Mouse (Mus musculus) limb, embryonic 14.5 days (tissue): Measurements from ENCODE around the gene Slc24a3. TPM values are rescaled to one million over a fixed set of nuclear protein-coding genes. Genes with fewer than 3 reads are reported as not detected.

Experiments used
- ATAC-seq: fragments of 200-750 bp; cut with Nextera tagmentation; 2 replicates; pipeline ENCODE4 v1.8.0; 2017; ENCODE audit warnings: low read depth, moderate number of reproducible peaks, moderate TSS enrichment; ENCODE audit not compliant: low FRiP score
- DNase-seq: peaks from one replicate; pipeline ENCODE4 v3.0.0-alpha.2; 2015; ENCODE audit warnings: low spot score
- H3K27ac ChIP-seq: fragments of 300-500 bp; sonication (generic); replicated peaks from 2 replicates; pipeline ENCODE4 v1.5.1; 2014; ENCODE audit warnings: low read depth, mild to moderate bottlenecking, low read length, moderate library complexity, mixed read lengths
- H3K27me3 ChIP-seq: fragments of 300-500 bp; sonication (generic); 2 replicates; pipeline ENCODE4 v1.6.1; 2014; ENCODE audit warnings: low read length, mixed read lengths; ENCODE audit not compliant: control insufficient read depth, insufficient read depth
- H3K36me3 ChIP-seq: fragments of 300-500 bp; sonication (generic); 2 replicates; pipeline ENCODE4 v1.6.1; 2014; ENCODE audit warnings: mild to moderate bottlenecking, low read length, moderate library complexity, mixed read lengths; ENCODE audit not compliant: control insufficient read depth, insufficient read depth
- H3K4me1 ChIP-seq: fragments of 300-500 bp; sonication (generic); 2 replicates; pipeline ENCODE4 v1.6.1; 2014; ENCODE audit warnings: antibody characterized with exemption, low read length, mixed read lengths; ENCODE audit not compliant: control insufficient read depth, insufficient read depth
- H3K4me2 ChIP-seq: fragments of 300-500 bp; sonication (generic); replicated peaks from 2 replicates; pipeline ENCODE4 v1.6.1; 2014; ENCODE audit warnings: low read depth, mild to moderate bottlenecking, low read length, moderate library complexity; ENCODE audit not compliant: severe bottlenecking
- H3K4me3 ChIP-seq: fragments of 300-500 bp; sonication (generic); replicated peaks from 2 replicates; pipeline ENCODE4 v1.5.1; 2014; ENCODE audit warnings: low read length
- H3K9ac ChIP-seq: fragments of 300-500 bp; sonication (generic); 2 replicates; pipeline ENCODE4 v1.6.1; 2014; ENCODE audit warnings: mild to moderate bottlenecking, low read depth, low read length, moderate library complexity; ENCODE audit not compliant: severe bottlenecking
- H3K9me3 ChIP-seq: fragments of 300-500 bp; sonication (generic); 2 replicates; pipeline ENCODE4 v1.6.1; 2016; ENCODE audit warnings: low read length; ENCODE audit not compliant: control insufficient read depth
- POLR2A ChIP-seq: fragments of 200-500 bp; IDR thresholded peaks from 2 replicates; pipeline ENCODE4 v1.8.0; 2012; ENCODE audit warnings: inconsistent platforms, mild to moderate bottlenecking, moderate library complexity, borderline replicate concordance; ENCODE audit not compliant: insufficient read depth, insufficient read length; ENCODE audit errors: extremely low read depth
- WGBS: fragments of 180-500 bp; shearing (Covaris S2); extraction: QIAGEN DNeasy Blood & Tissue Kit; methylation state at CpG from one replicate; pipeline ENCODE4 v1.1.7; 2014; 5-methylcytosine and 5-hydroxymethylcytosine counted together
- polyA plus RNA-seq, 2 experiments: library from polyadenylated mRNA; depleted of rRNA in 1 of 2; stranded (reverse) in 1 of 2; unstranded in 1 of 2; fragments of >200 nt; fragmentation: Nextera tagmentation in 1 of 2; extraction: Ambion mirVana in 1 of 2; gene quantifications; 2 replicates each; pipeline versions ENCODE4 v1.2.1 to v1.2.3; 2012 to 2014

Gene Slc24a3
- polyA plus RNA-seq, 2 experiments: 4.7 to 7.4 TPM

DNA sequence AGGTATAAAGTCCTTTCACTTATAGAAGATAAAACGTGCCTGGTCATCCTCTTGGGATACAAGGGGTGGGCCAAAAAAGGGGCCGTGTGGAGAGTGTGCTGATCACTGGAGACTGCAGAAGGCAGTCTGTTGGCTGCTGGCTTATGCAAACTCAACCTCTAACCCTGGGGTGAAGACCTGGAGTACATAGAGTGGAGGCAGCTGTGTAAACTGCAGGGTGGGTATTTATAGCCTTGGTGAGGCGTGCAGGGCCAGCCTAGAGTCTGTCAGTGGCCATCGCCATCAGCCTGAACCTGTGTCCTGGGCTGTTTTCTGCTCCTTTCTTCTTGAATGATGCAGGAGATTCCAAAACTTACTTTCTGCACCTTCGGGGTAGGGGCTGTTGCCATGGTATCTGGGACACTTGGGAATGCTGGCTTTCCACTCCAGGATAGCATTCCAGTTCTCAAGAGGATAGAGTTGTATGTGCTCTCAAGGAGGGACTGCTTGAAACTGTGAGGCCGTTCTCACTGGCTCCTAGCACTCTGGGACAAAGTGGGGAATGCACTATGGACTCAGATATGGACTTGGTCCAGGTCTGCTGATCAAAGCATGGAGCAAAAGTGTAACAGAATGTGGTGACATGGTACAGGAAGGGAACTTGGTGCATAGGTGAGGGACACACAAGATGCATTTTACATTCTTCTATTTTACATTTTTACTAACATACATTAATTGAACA lies 65.4 kb downstream of the Slc24a3 start:
- TF ChIP-seq POLR2A: no peak
- no peak for ATAC-seq
- Histone ChIP-seq H3K27me3 (no peaks in the 10 kb centered on the region), H3K4me1 (peaks cover 9% of the 10 kb centered on the region; the same call in 1 of the 2 replicates), H3K27ac (no peak overlapping the region), H3K4me3 (no peak overlapping the region), H3K9ac (no peak overlapping the region), H3K4me2 (no peak overlapping the region), H3K9me3 (no peaks in the 10 kb centered on the region), H3K36me3 (no peaks in the 10 kb centered on the region)
- DNase-seq: no peak
- 58% methylated on average over 6 of the region's 6 CpGs for WGBS

GRCm38 (mm10) chr2:145233547-145234398 lies 66.2 kb downstream of the Slc24a3 start:
- H3K4me1 ChIP-seq: peaks cover 9% of the 10 kb centered on the region; the same call in 1 of the 2 replicates
- DNase-seq (peak; percentile 85), ATAC-seq (peak; percentile 60; the same call in 1 of the 2 replicates)
- H3K9ac ChIP-seq: no peak overlapping the region
- no peak overlapping the region for H3K27ac ChIP-seq
- no peaks in the 10 kb centered on the region for H3K9me3 ChIP-seq
- TF ChIP-seq POLR2A: no peak
- H3K27me3 ChIP-seq: no peaks in the 10 kb centered on the region
- H3K4me2 ChIP-seq: no peak overlapping the region
- no peak overlapping the region for H3K4me3 ChIP-seq
- no peaks in the 10 kb centered on the region for H3K36me3 ChIP-seq
- WGBS: 61% methylated on average over 7 of the region's 7 CpGs

- Histone ChIP-seq H3K4me1 (no peaks in the 10 kb centered on the region), H3K4me2 (no peak overlapping the region), H3K27me3 (no peaks in the 10 kb centered on the region), H3K9ac (no peak overlapping the region), H3K27ac (no peak overlapping the region), H3K9me3 (no peaks in the 10 kb centered on the region), H3K36me3 (no peaks in the 10 kb centered on the region), H3K4me3 (no peak overlapping the region)
- no peak for ATAC-seq
- TF ChIP-seq POLR2A: no peak
- no peak for DNase-seq
- 87% methylated on average over 4 of the region's 4 CpGs for WGBS
Observed at GRCm38 (mm10) chr2:145246384-145246783, 78.8 kb downstream of the Slc24a3 start.

DNA sequence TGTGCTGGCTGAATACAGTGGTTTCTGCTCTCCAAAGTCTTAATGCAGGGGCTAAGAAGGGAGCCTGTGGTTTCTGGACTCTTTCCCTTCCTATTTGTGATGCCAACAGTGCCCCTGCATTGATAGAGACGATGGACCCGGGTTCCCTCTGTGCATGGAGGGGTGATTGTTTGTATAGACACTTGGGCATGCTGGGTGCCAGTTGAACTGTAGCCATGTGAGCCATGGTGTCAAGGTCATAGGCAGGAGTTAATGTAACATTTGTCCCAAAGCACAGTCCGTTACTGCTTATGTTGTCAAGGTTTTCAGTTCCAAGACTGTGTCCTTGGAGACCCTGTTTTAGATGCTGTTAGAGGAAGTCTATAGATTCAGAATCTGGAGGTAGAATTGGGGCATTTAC lies 80.6 kb downstream of the Slc24a3 start:
- 80% methylated on average over 3 of the region's 3 CpGs for WGBS
- no peaks in the 10 kb centered on the region for H3K36me3 ChIP-seq

DNA sequence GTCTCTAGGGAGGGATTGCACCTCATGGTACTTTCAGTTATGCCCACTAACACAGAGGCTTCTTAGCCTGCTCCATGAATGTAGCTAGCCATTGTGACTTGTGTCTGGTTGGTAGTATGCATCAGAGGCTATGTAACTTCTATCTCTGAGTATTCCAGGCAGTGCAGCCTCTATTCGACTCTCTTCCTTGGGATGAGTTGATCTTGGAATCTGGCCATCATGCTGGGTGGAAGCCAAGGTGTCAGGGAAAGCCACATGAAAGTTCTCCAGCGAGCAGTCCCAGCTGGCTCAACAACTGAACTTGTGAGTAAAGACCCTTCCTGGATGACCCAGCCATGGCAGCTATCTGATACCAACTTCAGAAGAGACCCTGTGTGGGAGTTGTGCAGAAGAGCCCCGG lies 89.8 kb downstream of the Slc24a3 start:
- Histone ChIP-seq H3K4me2 (no peak overlapping the region), H3K27me3 (no peaks in the 10 kb centered on the region), H3K4me3 (no peak overlapping the region), H3K9ac (no peak overlapping the region), H3K27ac (no peak overlapping the region), H3K9me3 (no peaks in the 10 kb centered on the region), H3K36me3 (no peaks in the 10 kb centered on the region), H3K4me1 (no peaks in the 10 kb centered on the region)
- TF ChIP-seq POLR2A: no peak
- 56% methylated on average over 3 of the region's 3 CpGs for WGBS
- ATAC-seq (no peak), DNase-seq (no peak)

More for the DNA sequence above, 80.6 kb downstream of the Slc24a3 start:
- Histone ChIP-seq H3K9ac (no peak overlapping the region), H3K27ac (no peak overlapping the region), H3K4me1 (no peaks in the 10 kb centered on the region), H3K4me2 (no peak overlapping the region), H3K9me3 (no peaks in the 10 kb centered on the region), H3K27me3 (no peaks in the 10 kb centered on the region), H3K4me3 (no peak overlapping the region)
- ATAC-seq (no peak), DNase-seq (no peak)
- TF ChIP-seq POLR2A: no peak
